Mouse (Mus musculus): ENCODE measurements around the gene Exoc3l2.

DNA sequence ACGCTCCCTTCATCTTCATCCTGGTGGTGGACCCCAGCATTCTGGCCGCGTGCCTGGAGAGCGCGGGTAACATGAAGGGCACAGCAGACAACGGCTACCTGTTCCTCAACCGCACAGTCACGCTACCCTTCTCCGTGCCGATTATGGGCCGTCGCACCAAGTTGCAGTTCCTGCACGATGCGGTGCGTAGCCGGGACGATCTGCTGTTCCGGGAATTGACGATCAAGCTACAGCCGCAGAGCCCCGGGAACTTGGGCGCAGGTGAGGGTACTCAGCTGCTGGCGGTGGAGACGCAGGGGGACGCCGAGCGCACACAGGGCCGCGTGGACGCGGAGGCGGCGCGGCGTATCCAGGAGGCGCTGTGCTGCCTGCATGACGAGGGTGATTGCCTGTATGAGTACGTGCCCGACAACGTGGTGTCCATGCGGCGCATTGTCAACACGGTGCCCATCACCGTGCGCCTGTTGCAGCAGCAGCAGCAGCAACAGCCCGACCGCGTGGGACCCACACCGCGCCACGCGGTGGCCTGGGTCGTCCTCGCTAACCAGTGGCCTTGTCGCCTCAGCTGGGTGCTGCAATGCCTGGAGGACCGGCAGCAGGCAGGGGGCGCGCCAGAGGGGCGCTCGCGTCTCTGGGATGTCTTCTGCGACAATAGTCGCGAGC, 60.8 kb downstream of the Exoc3l2 start:
- TF ChIP-seq TAL1 (IDR thresholded peaks at IDR 0.05; ENCODE audit: low read length) (no peak), GATA1 (IDR thresholded peaks at IDR 0.05; ENCODE audit: low read length) (no peak)
